Comparison of ENCODE assay signal across 11 mouse cellular contexts in the genomic region with DNA sequence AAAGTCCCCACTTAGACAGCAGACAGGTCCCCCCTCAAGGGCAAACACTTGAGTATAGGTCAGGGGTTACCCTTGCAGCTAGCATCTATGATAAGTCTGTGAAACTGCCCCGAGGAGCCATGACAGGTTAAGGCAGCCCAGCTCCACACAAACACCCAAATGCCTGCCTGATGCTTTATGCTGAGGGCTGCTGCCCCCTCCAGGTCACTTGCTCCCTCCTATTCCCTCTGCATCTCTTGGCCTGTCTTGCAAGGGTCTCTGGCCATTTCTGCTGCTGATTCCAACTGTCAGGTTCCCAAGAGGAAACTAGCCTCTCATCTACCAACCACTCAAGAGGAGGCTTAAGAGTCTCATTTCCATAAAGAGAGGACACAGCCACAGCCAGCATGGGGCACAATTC. TPM values are rescaled to one million over a fixed set of nuclear protein-coding genes. Genes with fewer than 3 reads are reported as not detected.
DNase-seq lines count a peak whose midpoint lies in the region; ATAC-seq and TF ChIP-seq lines count a peak whose summit lies in the region.
"Had no signal": no experiment of that assay in that cellular context is flagged by ENCODE, and none has a peak within 500 bp of the region (broad histone marks: within the 10 kb centered on the region; RNA-seq: fewer than 3 reads in every experiment).

No protein-coding gene starts in this region.

- 0 out of 2 replicates have a peak, but pooled peaks cover 4% of the 10 kb centered on the region for H3K4me1 ChIP-seq in heart, embryonic 13.5 days
- H3K4me1 ChIP-seq in heart, embryonic 11.5 days (ENCODE audit: control insufficient read depth, insufficient read depth, low read length): no peaks in the 10 kb centered on the region
- H3K4me1 ChIP-seq: hindbrain, embryonic 15.5 days had no signal

- in situ Hi-C loops in Patski (cut with MboI; ENCODE audit: low pct_unique_long_range_greater_than_20kb): no loop called here

- H3K4me3 ChIP-seq in heart, embryonic 13.5 days: no peak overlapping the region
- H3K4me3 ChIP-seq in heart, embryonic 11.5 days (ENCODE audit: low read depth, low read length): no peak overlapping the region
- H3K4me3 ChIP-seq: erythroblast, embryonic 14.5 days; hindbrain, embryonic 15.5 days had no signal

- no peak overlapping the region for H3K4me2 ChIP-seq in heart, embryonic 13.5 days
- no peak overlapping the region for H3K4me2 ChIP-seq in heart, embryonic 11.5 days
- H3K4me2 ChIP-seq: hindbrain, embryonic 15.5 days had no signal

- intact Hi-C loops in left cerebral cortex, postnatal 4 days (cut with DNase I): no loop called here
- intact Hi-C loops in left cerebral cortex, postnatal 14 days (cut with DNase I): no loop called here

- H3K9me3 ChIP-seq in heart, embryonic 13.5 days: no peaks in the 10 kb centered on the region
- no peaks in the 10 kb centered on the region for H3K9me3 ChIP-seq in heart, embryonic 11.5 days (replicated peaks; ENCODE audit: control insufficient read depth, low read length)
- H3K9me3 ChIP-seq: hindbrain, embryonic 15.5 days had no signal

- 31% methylated on average over 1 of the region's 1 CpGs for WGBS in heart, embryonic 13.5 days
- WGBS in heart, embryonic 11.5 days (ENCODE audit: insufficient replicate concordance): 29% methylated on average over 1 of the region's 1 CpGs

- peak; percentile 53 for DNase-seq in left cerebral cortex, postnatal 4 days
- DNase-seq in left cerebral cortex, postnatal 14 days (ENCODE audit: low spot score in 2 of 2): no peak
- peak; percentile 32 for DNase-seq in B cell, adult 2 months
- no peak for DNase-seq in Patski (ENCODE audit: low read depth, low spot score)
- no peak for DNase-seq in ovary, postnatal 10 days (ENCODE audit: low spot score)

- 0 out of 2 replicates have a peak, but pooled peaks have one; percentile 8 for ATAC-seq in heart, embryonic 13.5 days (ENCODE audit: extremely low read depth, insufficient number of reproducible peaks, low FRiP score, low TSS enrichment)
- no peak for ATAC-seq in heart, embryonic 11.5 days (replicated peaks; ENCODE audit: insufficient number of reproducible peaks, low FRiP score, low TSS enrichment)
- no peak for ATAC-seq in Patski
- ATAC-seq in monocyte, adult 5-6 weeks (replicated peaks; ENCODE audit: insufficient number of reproducible peaks, low FRiP score, low TSS enrichment, poor library complexity, severe bottlenecking): no peak

- peak; percentile 51 for TF ChIP-seq CTCF in Patski (IDR thresholded peaks at IDR 0.05)

- no peak overlapping the region for H3K27ac ChIP-seq in heart, embryonic 13.5 days (replicated peaks)
- no peak overlapping the region for H3K27ac ChIP-seq in heart, embryonic 11.5 days (ENCODE audit: low read depth, low read length)
- H3K27ac ChIP-seq: hindbrain, embryonic 15.5 days; macrophage had no signal

- no peaks in the 10 kb centered on the region for H3K36me3 ChIP-seq in heart, embryonic 13.5 days
- no peaks in the 10 kb centered on the region for H3K36me3 ChIP-seq in heart, embryonic 11.5 days (ENCODE audit: control insufficient read depth, insufficient read depth, low read length)
- H3K36me3 ChIP-seq: hindbrain, embryonic 15.5 days had no signal

- H3K27me3 ChIP-seq in heart, embryonic 13.5 days (replicated peaks): peaks cover 40% of the 10 kb centered on the region
- 0 out of 2 replicates have a peak, but pooled peaks cover 7% of the 10 kb centered on the region for H3K27me3 ChIP-seq in heart, embryonic 11.5 days (ENCODE audit: control insufficient read depth, insufficient read depth, low read length)
- peaks cover 26% of the 10 kb centered on the region for H3K27me3 ChIP-seq in Patski
- H3K27me3 ChIP-seq: hindbrain, embryonic 15.5 days had no signal

- POLR2A ChIA-PET in Patski (lab: Charles Lee): no interaction called here

- H3K9ac ChIP-seq in heart, embryonic 13.5 days: no peak overlapping the region
- no peak overlapping the region for H3K9ac ChIP-seq in heart, embryonic 11.5 days (ENCODE audit: low read depth, low read length)
- H3K9ac ChIP-seq: hindbrain, embryonic 15.5 days had no signal

- CTCF ChIA-PET in Patski (lab: Charles Lee): no interaction called here

RNA-seq across cellular contexts. Expression of gene Wdfy4, which starts 32.4 kb away (rescaled TPM):
- 0.14 and 0.31 TPM in 2 replicates for polyA plus RNA-seq in heart, embryonic 13.5 days (2015; fragmentation: Nextera tagmentation; extraction: Ambion mirVana)
- 0.19 and 0.30 TPM in 2 replicates for polyA plus RNA-seq in heart, embryonic 11.5 days (2014; fragmentation: Nextera tagmentation; extraction: Ambion mirVana)
- 1 to 10 TPM; 1.2 to 2.7 TPM for total RNA-seq in left cerebral cortex, postnatal 4 days (2021)
- 1 to 10 TPM; 1.9 to 3.1 TPM for total RNA-seq in left cerebral cortex, postnatal 14 days (2021)
- not detected for polyA plus RNA-seq in Patski (2021)
- 61.0 to 91.5 TPM (median 84.2 TPM) in 3 replicates for total RNA-seq in monocyte, adult 5-6 weeks (2017)

Comparison
In these comparisons a context has a peak if more than half of its experiments do, and no peak if none do; other contexts are left out.
1. DNase-seq: peak in left cerebral cortex, postnatal 4 days (single experiment) and B cell, adult 2 months (2 of 2); none in left cerebral cortex, postnatal 14 days (0 of 2), Patski (single experiment) and ovary, postnatal 10 days (single experiment).
2. RNA of gene Wdfy4, which starts 32.4 kb away (total RNA-seq): 61.0 to 91.5 TPM in monocyte, adult 5-6 weeks; 1.9 to 3.1 TPM in left cerebral cortex, postnatal 14 days and 1.2 to 2.7 TPM in left cerebral cortex, postnatal 4 days; every median in the first group is over 10 times any median in the second.